ENCODE assay signal across 25 mouse cellular contexts in genomic region chr9:20668065-20668464, GRCm38 (mm10). TPM values are rescaled to one million over a fixed set of nuclear protein-coding genes. Genes with fewer than 3 reads are reported as not detected.
DNase-seq lines count a peak whose midpoint lies in the region; ATAC-seq and TF ChIP-seq lines count a peak whose summit lies in the region.
"Had no signal": no experiment of that assay in that cellular context is flagged by ENCODE, and none has a peak within 500 bp of the region (broad histone marks: within the 10 kb centered on the region; RNA-seq: fewer than 3 reads in every experiment).

No protein-coding gene starts in this region.

- 90% methylated on average over 22 of the region's 22 CpGs for WGBS in intestine, embryonic 14.5 days
- 90% methylated on average over 22 of the region's 22 CpGs for WGBS in intestine, embryonic 15.5 days

- TF ChIP-seq POLR2A in testis, adult 2 months (IDR thresholded peaks at IDR 0.05; ENCODE audit: control insufficient read depth, low read depth, low read length) = no peak
- no peak; a peak in 2 of 4 replicates for TF ChIP-seq POLR2A in MEL (IDR thresholded peaks at IDR 0.05; ENCODE audit: control insufficient read depth in 1 of 2, insufficient read depth in 1 of 2, low read depth in 1 of 2, low read length in 2 of 2, poor library complexity in 1 of 2)
- TF ChIP-seq POLR2A in myocyte (IDR thresholded peaks at IDR 0.05; ENCODE audit: insufficient read length, low read depth) = no peak

- H3K27ac ChIP-seq in intestine, embryonic 14.5 days (ENCODE audit: low read depth) = no peak overlapping the region
- H3K27ac ChIP-seq in intestine, embryonic 15.5 days = no peak overlapping the region
- no peak overlapping the region for H3K27ac ChIP-seq in testis, adult 2 months (ENCODE audit: control insufficient read depth, insufficient read depth, low read depth, low read length)
- no peak overlapping the region for H3K27ac ChIP-seq in MEL (ENCODE audit: control insufficient read depth, low read depth, low read length)
- H3K27ac ChIP-seq: embryonic facial prominence, embryonic 10.5 days; embryonic facial prominence, embryonic 12.5 days; forebrain, embryonic 10.5 days; forebrain, embryonic 12.5 days had no signal

- peak; percentile 17; the same call in 1 of the 2 replicates for ATAC-seq in intestine, embryonic 14.5 days (replicated peaks; ENCODE audit: low FRiP score, low TSS enrichment, low read depth)
- no peak for ATAC-seq in intestine, embryonic 15.5 days
- ATAC-seq in erythroblast, adult 5-6 weeks (replicated peaks; ENCODE audit: low FRiP score, poor library complexity, severe bottlenecking) = no peak
- ATAC-seq: forebrain, embryonic 14.5 days; forebrain, embryonic 16.5 days had no signal

- H3K9me3 ChIP-seq in intestine, embryonic 14.5 days (ENCODE audit: control insufficient read depth, low read length) = no peaks in the 10 kb centered on the region
- H3K9me3 ChIP-seq in intestine, embryonic 15.5 days = no peaks in the 10 kb centered on the region
- no peaks in the 10 kb centered on the region for H3K9me3 ChIP-seq in MEL (replicated peaks; ENCODE audit: insufficient read depth, low read length)
- H3K9me3 ChIP-seq: embryonic facial prominence, embryonic 10.5 days; embryonic facial prominence, embryonic 12.5 days; forebrain, embryonic 10.5 days; forebrain, embryonic 12.5 days; G1E had no signal

- H3K9ac ChIP-seq in intestine, embryonic 14.5 days (ENCODE audit: low read length) = no peak overlapping the region
- H3K9ac ChIP-seq in intestine, embryonic 15.5 days = no peak overlapping the region
- H3K9ac ChIP-seq in MEL (ENCODE audit: control insufficient read depth, low read depth, low read length, poor library complexity, severe bottlenecking) = no peak overlapping the region
- H3K9ac ChIP-seq: embryonic facial prominence, embryonic 12.5 days; forebrain, embryonic 12.5 days had no signal

- no peak for TF ChIP-seq RAD21 in MEL (IDR thresholded peaks at IDR 0.05; ENCODE audit: low read depth, low read length)

- no peak overlapping the region for H3K4me3 ChIP-seq in intestine, embryonic 14.5 days (ENCODE audit: low read depth, low read length)
- H3K4me3 ChIP-seq in intestine, embryonic 15.5 days (replicated peaks) = no peak overlapping the region
- H3K4me3 ChIP-seq in testis, adult 2 months (ENCODE audit: control insufficient read depth, low read depth, low read length) = peak overlapping the region; percentile 59
- no peak overlapping the region for H3K4me3 ChIP-seq in MEL (ENCODE audit: control insufficient read depth in 1 of 2, insufficient read depth in 1 of 2, low read depth in 2 of 2, low read length in 2 of 2)
- no peak overlapping the region for H3K4me3 ChIP-seq in myocyte
- H3K4me3 ChIP-seq: embryonic facial prominence, embryonic 10.5 days; embryonic facial prominence, embryonic 12.5 days; erythroblast, embryonic 14.5 days; forebrain, embryonic 10.5 days; forebrain, embryonic 12.5 days had no signal

- no peak for TF ChIP-seq CTCF in testis, adult 2 months (IDR thresholded peaks at IDR 0.05; ENCODE audit: control insufficient read depth, insufficient read depth, insufficient replicate concordance, low read depth, low read length)
- TF ChIP-seq CTCF in MEL (IDR thresholded peaks at IDR 0.05 in 2 of 3, conservative IDR thresholded peaks at IDR 0.05 in 1 of 3; ENCODE audit: control insufficient read depth in 1 of 3, insufficient read depth in 1 of 3, low read depth in 2 of 3, low read length in 3 of 3, poor library complexity in 1 of 3, severe bottlenecking in 1 of 3) = no peak

- TF ChIP-seq EP300 in MEL (IDR thresholded peaks at IDR 0.05; ENCODE audit: low read depth in 1 of 2, low read length in 2 of 2) = no peak

- peaks cover 4% of the 10 kb centered on the region; the same call in 1 of the 2 replicates for H3K4me1 ChIP-seq in intestine, embryonic 14.5 days (replicated peaks; ENCODE audit: control insufficient read depth, insufficient read depth, low read length)
- H3K4me1 ChIP-seq in intestine, embryonic 15.5 days (replicated peaks) = no peaks in the 10 kb centered on the region; the same call in 1 of the 2 replicates
- H3K4me1 ChIP-seq in testis, adult 2 months (ENCODE audit: control insufficient read depth, insufficient read depth, low read length) = peaks cover 14% of the 10 kb centered on the region
- peaks cover 8 to 33% of the 10 kb centered on the region in 2 experiments for H3K4me1 ChIP-seq in MEL (ENCODE audit: control insufficient read depth in 1 of 2, insufficient read depth in 2 of 2, low read length in 2 of 2)
- H3K4me1 ChIP-seq: embryonic facial prominence, embryonic 12.5 days had no signal

- H3K36me3 ChIP-seq in intestine, embryonic 14.5 days (ENCODE audit: control insufficient read depth, insufficient read depth, low read length) = peaks cover 20% of the 10 kb centered on the region
- H3K36me3 ChIP-seq in intestine, embryonic 15.5 days = peaks cover 13% of the 10 kb centered on the region; the same call in 1 of the 2 replicates
- H3K36me3 ChIP-seq in testis, adult 2 months (ENCODE audit: control insufficient read depth, insufficient read depth, low read length) = no peaks in the 10 kb centered on the region
- H3K36me3 ChIP-seq in MEL (ENCODE audit: control insufficient read depth in 1 of 2, insufficient read depth in 2 of 2, low read length in 2 of 2) (peaks cover 2 to 20% of the 10 kb centered on the region in 2 experiments), myocyte (ENCODE audit: control insufficient read depth, insufficient read depth) (no peaks in the 10 kb centered on the region)

- no peak for DNase-seq in intestine, embryonic 14.5 days (ENCODE audit: low spot score)
- no peak for DNase-seq in testis, postnatal 14 days (ENCODE audit: low spot score)
- no peak for DNase-seq in MEL (ENCODE audit: low read depth, low spot score)
- DNase-seq in spleen, postnatal 4 days (ENCODE audit: low spot score in 2 of 2) = no peak
- DNase-seq: adrenal gland, adult 2 months; adrenal gland, postnatal 10 days; adrenal gland, postnatal 25 days; cerebellum, adult 11 months; cerebellum, adult 18-20 months; cerebellum, adult 8-10 months; cerebellum, adult 9-11 months; cerebellum, postnatal 14 days; cerebellum, postnatal 36 days had no signal

- H3K79me2 ChIP-seq in MEL (ENCODE audit: control insufficient read depth, insufficient read depth, low read length, poor library complexity) = no peaks in the 10 kb centered on the region
- no peaks in the 10 kb centered on the region for H3K79me2 ChIP-seq in myocyte (ENCODE audit: control insufficient read depth, insufficient read depth)

- H3K27me3 ChIP-seq in intestine, embryonic 14.5 days (replicated peaks; ENCODE audit: control insufficient read depth, insufficient read depth, low read length) = no peaks in the 10 kb centered on the region
- no peaks in the 10 kb centered on the region for H3K27me3 ChIP-seq in intestine, embryonic 15.5 days (replicated peaks)
- H3K27me3 ChIP-seq in testis, adult 2 months (ENCODE audit: control insufficient read depth, insufficient read depth, low read length) = no peaks in the 10 kb centered on the region
- H3K27me3 ChIP-seq in MEL (ENCODE audit: control insufficient read depth in 1 of 2, insufficient read depth in 2 of 2, low read length in 2 of 2) (no peaks in the 10 kb centered on the region), myocyte (ENCODE audit: control insufficient read depth, insufficient read depth, insufficient read length) (no peaks in the 10 kb centered on the region)
- H3K27me3 ChIP-seq: embryonic facial prominence, embryonic 12.5 days; forebrain, embryonic 12.5 days had no signal

- H3K4me2 ChIP-seq in intestine, embryonic 14.5 days (ENCODE audit: low read length) = no peak overlapping the region
- H3K4me2 ChIP-seq in intestine, embryonic 15.5 days (replicated peaks) = no peak overlapping the region
- H3K4me2 ChIP-seq in myocyte (ENCODE audit: low read depth) = no peak overlapping the region
- H3K4me2 ChIP-seq: embryonic facial prominence, embryonic 12.5 days; forebrain, embryonic 12.5 days had no signal

- H3ac ChIP-seq in myocyte (ENCODE audit: control insufficient read depth, insufficient read length) = no peak overlapping the region

TF ChIP-seq in myocyte, 11 proteins besides CTCF, POLR2A, EP300 and RAD21 (continues in another document):
- TF ChIP-seq POLR2AphosphoS2 (IDR thresholded peaks at IDR 0.05; ENCODE audit: insufficient read length, low read depth) = peak; percentile 68

RNA-seq across cellular contexts. Expression of gene Pin1, which starts 16.2 kb away (rescaled TPM):
- 55.1 and 55.3 TPM in 2 replicates for polyA plus RNA-seq in intestine, embryonic 14.5 days (2014; fragmentation: Nextera tagmentation; extraction: Ambion mirVana)
- polyA plus RNA-seq in intestine, embryonic 15.5 days (2015; fragmentation: Nextera tagmentation; extraction: Ambion mirVana) = 44.1 and 46.8 TPM in 2 replicates
- polyA plus RNA-seq in testis, adult 2 months (2012; rRNA removed) = 17.7 and 17.8 TPM in 2 replicates
- total RNA-seq in MEL (2012; rRNA removed) = 179 and 202 TPM in 2 replicates
- polyA plus RNA-seq in MEL (2012; ENCODE audit: insufficient read depth in 1 of 2, insufficient read length in 2 of 2, low read depth in 1 of 2, low replicate concordance in 2 of 2, missing spikeins in 1 of 2) (100 to 1,000 TPM; 136 to 201 TPM), myocyte (2012; fragmentation: generic; extraction: Trizol) (36.8 TPM)
- total RNA-seq in erythroblast, adult 5-6 weeks (2015; ENCODE audit: low replicate concordance) = 4.2 and 4.6 TPM in 2 replicates
- 2.1 and 3.8 TPM in 2 replicates for total RNA-seq in erythroblast, adult 5-6 weeks (2017; ENCODE audit: low replicate concordance)

RNA-seq across cellular contexts. Expression of gene Fbxl12, which starts 23.5 kb away (rescaled TPM):
- polyA plus RNA-seq in intestine, embryonic 14.5 days (2014; fragmentation: Nextera tagmentation; extraction: Ambion mirVana) = 11.6 and 12.1 TPM in 2 replicates
- polyA plus RNA-seq in intestine, embryonic 15.5 days (2015; fragmentation: Nextera tagmentation; extraction: Ambion mirVana) = 14.7 and 16.4 TPM in 2 replicates
- 35.7 and 40.5 TPM in 2 replicates for polyA plus RNA-seq in testis, adult 2 months (2012; rRNA removed)
- 14.9 and 16.4 TPM in 2 replicates for total RNA-seq in MEL (2012; rRNA removed)
- polyA plus RNA-seq in MEL (2012; ENCODE audit: insufficient read depth in 1 of 2, insufficient read length in 2 of 2, low read depth in 1 of 2, low replicate concordance in 2 of 2, missing spikeins in 1 of 2) (10 to 100 TPM in 1 of 2 experiments, not detected in 1; 44.0 TPM), myocyte (2012; fragmentation: generic; extraction: Trizol) (10.6 TPM)
- total RNA-seq in erythroblast, adult 5-6 weeks (2015; ENCODE audit: low replicate concordance) = 7.5 and 18.8 TPM in 2 replicates
- total RNA-seq in erythroblast, adult 5-6 weeks (2017; ENCODE audit: low replicate concordance) = 2.3 and 3.2 TPM in 2 replicates

RNA-seq across cellular contexts. Expression of gene Ubl5, which starts 25.4 kb away (rescaled TPM):
- polyA plus RNA-seq in intestine, embryonic 14.5 days (2014; fragmentation: Nextera tagmentation; extraction: Ambion mirVana) = 346 and 349 TPM in 2 replicates
- polyA plus RNA-seq in intestine, embryonic 15.5 days (2015; fragmentation: Nextera tagmentation; extraction: Ambion mirVana) = 356 and 399 TPM in 2 replicates
- polyA plus RNA-seq in testis, adult 2 months (2012; rRNA removed) = 175 and 241 TPM in 2 replicates
- total RNA-seq in MEL (2012; rRNA removed) = 867 and 1,103 TPM in 2 replicates
- polyA plus RNA-seq in MEL (2012; ENCODE audit: insufficient read depth in 1 of 2, insufficient read length in 2 of 2, low read depth in 1 of 2, low replicate concordance in 2 of 2, missing spikeins in 1 of 2) (100 to 1,000 TPM in 1 of 2 experiments, not detected in 1; 850 TPM), myocyte (2012; fragmentation: generic; extraction: Trizol) (762 TPM)
- total RNA-seq in erythroblast, adult 5-6 weeks (2015; ENCODE audit: low replicate concordance) = 139 and 174 TPM in 2 replicates
- total RNA-seq in erythroblast, adult 5-6 weeks (2017; ENCODE audit: low replicate concordance) = 32.8 and 53.8 TPM in 2 replicates
